Mouse (Mus musculus): ENCODE data around the gene Ankra2. TPM values are rescaled to one million over a fixed set of nuclear protein-coding genes. Genes with fewer than 3 reads are reported as not detected.

Ankra2 gene
- polyA plus RNA-seq, 1 experiment from 2014 or later: 8.6 TPM

GRCm38 (mm10) chr13:98305257-98305656 is 42.4 kb downstream of the Ankra2 start:
- H3K36me3 ChIP-seq (replicated peaks; ENCODE audit: insufficient read depth, low read length): peaks cover 9% of the 10 kb centered on the region
- H3K4me2 ChIP-seq (ENCODE audit: low read depth, low read length): no peak overlapping the region
- ATAC-seq: no peak
- no peaks in the 10 kb centered on the region for H3K9me3 ChIP-seq (ENCODE audit: low read length)
- H3K9ac ChIP-seq (replicated peaks): no peak overlapping the region
- peaks cover 7% of the 10 kb centered on the region for H3K4me1 ChIP-seq (ENCODE audit: insufficient read depth)
- TF ChIP-seq EP300 (IDR thresholded peaks at IDR 0.05; ENCODE audit: low read depth) (no peak), CTCF (IDR thresholded peaks at IDR 0.05; ENCODE audit: low read depth) (no peak)
- no peaks in the 10 kb centered on the region for H3K27me3 ChIP-seq (ENCODE audit: insufficient read depth, low read length)
- H3K27ac ChIP-seq (ENCODE audit: low read depth): no peak overlapping the region
- no peak overlapping the region for H3K4me3 ChIP-seq (ENCODE audit: low read depth, low read length)
- 84% methylated on average over 9 of the region's 9 CpGs for WGBS (ENCODE audit: insufficient replicate concordance)
- DNase-seq: no peak

- DNase-seq (no peak), ATAC-seq (no peak)
- H3K4me2 ChIP-seq (ENCODE audit: low read depth, low read length): no peak overlapping the region
- H3K27ac ChIP-seq (ENCODE audit: low read depth): no peak overlapping the region
- no peaks in the 10 kb centered on the region for H3K9me3 ChIP-seq (ENCODE audit: low read length)
- H3K27me3 ChIP-seq (ENCODE audit: insufficient read depth, low read length): no peaks in the 10 kb centered on the region
- H3K4me3 ChIP-seq (ENCODE audit: low read depth, low read length): no peak overlapping the region
- TF ChIP-seq EP300 (IDR thresholded peaks at IDR 0.05; ENCODE audit: low read depth) (no peak), CTCF (IDR thresholded peaks at IDR 0.05; ENCODE audit: low read depth) (no peak)
- H3K4me1 ChIP-seq (ENCODE audit: insufficient read depth): peaks cover 7% of the 10 kb centered on the region
- no peak overlapping the region for H3K9ac ChIP-seq (replicated peaks)
- 58% methylated on average over 5 of the region's 5 CpGs for WGBS (ENCODE audit: insufficient replicate concordance)
- peaks cover 21% of the 10 kb centered on the region for H3K36me3 ChIP-seq (replicated peaks; ENCODE audit: insufficient read depth, low read length)
Observed at GRCm38 (mm10) chr13:98306393-98306792, 43.5 kb downstream of the Ankra2 start.

- DNase-seq (peak; percentile 15), ATAC-seq (peak; percentile 70)
- H3K27ac ChIP-seq (ENCODE audit: low read depth): no peak overlapping the region
- WGBS (ENCODE audit: insufficient replicate concordance): 61% methylated on average over 14 of the region's 14 CpGs
- H3K4me1 ChIP-seq (ENCODE audit: insufficient read depth): peaks cover 7% of the 10 kb centered on the region
- H3K36me3 ChIP-seq (replicated peaks; ENCODE audit: insufficient read depth, low read length): peaks cover 27% of the 10 kb centered on the region
- no peaks in the 10 kb centered on the region for H3K9me3 ChIP-seq (ENCODE audit: low read length)
- no peaks in the 10 kb centered on the region for H3K27me3 ChIP-seq (ENCODE audit: insufficient read depth, low read length)
- H3K4me2 ChIP-seq (ENCODE audit: low read depth, low read length): peak overlapping the region; percentile 47
- no peak overlapping the region for H3K9ac ChIP-seq (replicated peaks)
- H3K4me3 ChIP-seq (ENCODE audit: low read depth, low read length): no peak overlapping the region
- TF ChIP-seq EP300 (IDR thresholded peaks at IDR 0.05; ENCODE audit: low read depth) (no peak), CTCF (IDR thresholded peaks at IDR 0.05; ENCODE audit: low read depth) (no peak)
Observed at GRCm38 (mm10) chr13:98306852-98307475, 44.1 kb downstream of the Ankra2 start.

GRCm38 (mm10) chr13:98308004-98308403 is 45.1 kb downstream of the Ankra2 start:
- TF ChIP-seq EP300 (IDR thresholded peaks at IDR 0.05; ENCODE audit: low read depth): no peak
- TF ChIP-seq CTCF (IDR thresholded peaks at IDR 0.05; ENCODE audit: low read depth): no peak
- Histone ChIP-seq H3K36me3 (replicated peaks; ENCODE audit: insufficient read depth, low read length) (peaks cover 36% of the 10 kb centered on the region), H3K9me3 (ENCODE audit: low read length) (no peaks in the 10 kb centered on the region), H3K27me3 (ENCODE audit: insufficient read depth, low read length) (no peaks in the 10 kb centered on the region), H3K9ac (replicated peaks) (no peak overlapping the region), H3K4me2 (ENCODE audit: low read depth, low read length) (no peak overlapping the region), H3K4me1 (ENCODE audit: insufficient read depth) (peaks cover 7% of the 10 kb centered on the region), H3K27ac (ENCODE audit: low read depth) (no peak overlapping the region), H3K4me3 (ENCODE audit: low read depth, low read length) (no peak overlapping the region)
- DNase-seq: no peak
- WGBS (ENCODE audit: insufficient replicate concordance): 79% methylated on average over 5 of the region's 5 CpGs
- ATAC-seq: peak; percentile 43; the same call in 1 of the 2 replicates

GRCm38 (mm10) chr13:98308724-98309123 is 45.9 kb downstream of the Ankra2 start:
- 79% methylated on average over 4 of the region's 4 CpGs for WGBS (ENCODE audit: insufficient replicate concordance)

DNA sequence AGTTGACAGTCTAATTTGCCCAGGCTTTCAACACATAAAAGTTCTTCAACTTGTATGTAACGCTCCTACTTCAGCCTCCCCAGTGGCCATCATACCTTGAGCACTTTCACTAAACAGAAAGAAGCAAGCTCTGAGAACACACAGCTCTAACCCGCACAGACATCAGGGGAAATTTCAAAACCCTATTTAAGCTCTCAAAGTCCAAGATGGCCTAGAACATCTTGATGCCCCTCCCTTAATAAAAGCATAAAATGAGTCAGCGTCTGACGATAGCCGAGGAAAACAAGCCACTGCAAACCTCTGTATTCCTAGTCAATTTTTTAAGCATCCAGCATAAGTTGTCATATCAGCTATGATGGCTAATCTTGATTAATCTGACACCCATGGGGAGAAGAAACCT is 48.7 kb downstream of the Ankra2 start:
- H3K9me3 ChIP-seq (ENCODE audit: low read length): no peaks in the 10 kb centered on the region
- peaks cover 19% of the 10 kb centered on the region for H3K4me1 ChIP-seq (ENCODE audit: insufficient read depth)
- H3K27ac ChIP-seq (ENCODE audit: low read depth): no peak overlapping the region
- TF ChIP-seq CTCF (IDR thresholded peaks at IDR 0.05; ENCODE audit: low read depth) (no peak), EP300 (IDR thresholded peaks at IDR 0.05; ENCODE audit: low read depth) (no peak)
- ATAC-seq: no peak
- H3K4me3 ChIP-seq (ENCODE audit: low read depth, low read length): no peak overlapping the region
- H3K36me3 ChIP-seq (replicated peaks; ENCODE audit: insufficient read depth, low read length): peaks cover 48% of the 10 kb centered on the region
- no peaks in the 10 kb centered on the region for H3K27me3 ChIP-seq (ENCODE audit: insufficient read depth, low read length)
- no peak overlapping the region for H3K9ac ChIP-seq (replicated peaks)
- WGBS (ENCODE audit: insufficient replicate concordance): 94% methylated on average over 5 of the region's 5 CpGs
- no peak overlapping the region for H3K4me2 ChIP-seq (ENCODE audit: low read depth, low read length)
- no peak for DNase-seq

More at GRCm38 (mm10) chr13:98308724-98309123, 45.9 kb downstream of the Ankra2 start:
- H3K27me3 ChIP-seq (ENCODE audit: insufficient read depth, low read length): no peaks in the 10 kb centered on the region
- no peak overlapping the region for H3K4me2 ChIP-seq (ENCODE audit: low read depth, low read length)
- DNase-seq: no peak
- no peak overlapping the region for H3K4me3 ChIP-seq (ENCODE audit: low read depth, low read length)
- no peak for ATAC-seq
- no peak overlapping the region for H3K9ac ChIP-seq (replicated peaks)
- peaks cover 9% of the 10 kb centered on the region for H3K4me1 ChIP-seq (ENCODE audit: insufficient read depth)
- TF ChIP-seq EP300 (IDR thresholded peaks at IDR 0.05; ENCODE audit: low read depth) (no peak), CTCF (IDR thresholded peaks at IDR 0.05; ENCODE audit: low read depth) (no peak)
- H3K27ac ChIP-seq (ENCODE audit: low read depth): no peak overlapping the region
- peaks cover 43% of the 10 kb centered on the region for H3K36me3 ChIP-seq (replicated peaks; ENCODE audit: insufficient read depth, low read length)
- H3K9me3 ChIP-seq (ENCODE audit: low read length): no peaks in the 10 kb centered on the region
